Mouse (Mus musculus): Measurements from ENCODE around the gene Slc30a10. TPM values are rescaled to one million over a fixed set of nuclear protein-coding genes. Genes with fewer than 3 reads are reported as not detected.

Gene Slc30a10
- polyA plus RNA-seq, 1 experiment, result 10.1 TPM

GRCm38 (mm10) chr1:185430488-185430887 is 24.2 kb upstream of the Slc30a10 start:
- Histone ChIP-seq H3K27me3 (ENCODE audit: control insufficient read depth, insufficient read depth, low read length) (no peaks in the 10 kb centered on the region), H3K36me3 (ENCODE audit: control insufficient read depth, insufficient read depth, low read length) (peaks cover 16% of the 10 kb centered on the region), H3K27ac (ENCODE audit: insufficient read depth, low read depth, low read length) (no peak overlapping the region), H3K4me1 (ENCODE audit: control insufficient read depth, insufficient read depth, insufficient read length, low read length) (peaks cover 9% of the 10 kb centered on the region; the same call in 1 of the 2 replicates), H3K4me3 (ENCODE audit: low read depth, low read length) (no peak overlapping the region)
- TF ChIP-seq POLR2A (IDR thresholded peaks at IDR 0.05; ENCODE audit: low read depth, low read length), result no peak
- TF ChIP-seq CTCF (IDR thresholded peaks at IDR 0.05; ENCODE audit: extremely low read depth, insufficient read length, insufficient replicate concordance, low read depth, low read length), result no peak
- WGBS, result 96% methylated on average over 5 of the region's 5 CpGs

GRCm38 (mm10) chr1:185431245-185431997 is 23.2 kb upstream of the Slc30a10 start:
- TF ChIP-seq POLR2A (IDR thresholded peaks at IDR 0.05; ENCODE audit: low read depth, low read length) (no peak), CTCF (IDR thresholded peaks at IDR 0.05; ENCODE audit: extremely low read depth, insufficient read length, insufficient replicate concordance, low read depth, low read length) (no peak)
- H3K4me3 ChIP-seq (ENCODE audit: low read depth, low read length), result peak overlapping the region; percentile 62
- 26% methylated on average over 6 of the region's 6 CpGs for WGBS

GRCm38 (mm10) chr1:185431998-185432317 is 22.7 kb upstream of the Slc30a10 start:
- 35% methylated on average over 13 of the region's 13 CpGs for WGBS
- Histone ChIP-seq H3K4me3 (ENCODE audit: low read depth, low read length) (peak overlapping the region; percentile 62), H3K27me3 (ENCODE audit: control insufficient read depth, insufficient read depth, low read length) (no peaks in the 10 kb centered on the region), H3K36me3 (ENCODE audit: control insufficient read depth, insufficient read depth, low read length) (peaks cover 13% of the 10 kb centered on the region), H3K4me1 (ENCODE audit: control insufficient read depth, insufficient read depth, insufficient read length, low read length) (peaks cover 7% of the 10 kb centered on the region; the same call in 1 of the 2 replicates), H3K27ac (ENCODE audit: insufficient read depth, low read depth, low read length) (peak overlapping the region; percentile 86)
- TF ChIP-seq CTCF (IDR thresholded peaks at IDR 0.05; ENCODE audit: extremely low read depth, insufficient read length, insufficient replicate concordance, low read depth, low read length) (no peak), POLR2A (IDR thresholded peaks at IDR 0.05; ENCODE audit: low read depth, low read length) (peak; percentile 35; the same call in 1 of the 2 replicates)

More at GRCm38 (mm10) chr1:185431245-185431997, 23.2 kb upstream of the Slc30a10 start:
- Histone ChIP-seq H3K36me3 (ENCODE audit: control insufficient read depth, insufficient read depth, low read length) (peaks cover 16% of the 10 kb centered on the region), H3K4me1 (ENCODE audit: control insufficient read depth, insufficient read depth, insufficient read length, low read length) (peaks cover 7% of the 10 kb centered on the region; the same call in 1 of the 2 replicates), H3K27ac (ENCODE audit: insufficient read depth, low read depth, low read length) (peak overlapping the region; percentile 86), H3K27me3 (ENCODE audit: control insufficient read depth, insufficient read depth, low read length) (no peaks in the 10 kb centered on the region)

GRCm38 (mm10) chr1:185433112-185433511 is 21.5 kb upstream of the Slc30a10 start:
- peaks cover 7% of the 10 kb centered on the region; the same call in 1 of the 2 replicates for H3K4me1 ChIP-seq (ENCODE audit: control insufficient read depth, insufficient read depth, insufficient read length, low read length)
- H3K36me3 ChIP-seq (ENCODE audit: control insufficient read depth, insufficient read depth, low read length), result peaks cover 7% of the 10 kb centered on the region; the same call in 1 of the 2 replicates
- peak overlapping the region; percentile 34; the same call in 1 of the 2 replicates for H3K4me3 ChIP-seq (ENCODE audit: low read depth, low read length)
- WGBS, result 45% methylated on average over 6 of the region's 6 CpGs
- no peaks in the 10 kb centered on the region for H3K27me3 ChIP-seq (ENCODE audit: control insufficient read depth, insufficient read depth, low read length)
- no peak for TF ChIP-seq CTCF (IDR thresholded peaks at IDR 0.05; ENCODE audit: extremely low read depth, insufficient read length, insufficient replicate concordance, low read depth, low read length)
- no peak for TF ChIP-seq POLR2A (IDR thresholded peaks at IDR 0.05; ENCODE audit: low read depth, low read length)
- H3K27ac ChIP-seq (ENCODE audit: insufficient read depth, low read depth, low read length), result no peak overlapping the region

GRCm38 (mm10) chr1:185438841-185439580 is 15.6 kb upstream of the Slc30a10 start:
- H3K4me3 ChIP-seq (ENCODE audit: low read depth, low read length), result no peak overlapping the region
- TF ChIP-seq CTCF (IDR thresholded peaks at IDR 0.05; ENCODE audit: extremely low read depth, insufficient read length, insufficient replicate concordance, low read depth, low read length), result no peak; the same call in 1 of the 2 replicates
- no peak for TF ChIP-seq POLR2A (IDR thresholded peaks at IDR 0.05; ENCODE audit: low read depth, low read length)
- H3K27me3 ChIP-seq (ENCODE audit: control insufficient read depth, insufficient read depth, low read length), result no peaks in the 10 kb centered on the region
- WGBS, result 63% methylated on average over 9 of the region's 9 CpGs
- no peak overlapping the region for H3K27ac ChIP-seq (ENCODE audit: insufficient read depth, low read depth, low read length)
- H3K4me1 ChIP-seq (ENCODE audit: control insufficient read depth, insufficient read depth, insufficient read length, low read length), result no peaks in the 10 kb centered on the region
- no peaks in the 10 kb centered on the region for H3K36me3 ChIP-seq (ENCODE audit: control insufficient read depth, insufficient read depth, low read length)

GRCm38 (mm10) chr1:185441703-185442472 is 12.8 kb upstream of the Slc30a10 start:
- H3K27ac ChIP-seq (ENCODE audit: insufficient read depth, low read depth, low read length), result no peak overlapping the region
- no peaks in the 10 kb centered on the region for H3K27me3 ChIP-seq (ENCODE audit: control insufficient read depth, insufficient read depth, low read length)
- 83% methylated on average over 18 of the region's 18 CpGs for WGBS
- H3K4me1 ChIP-seq (ENCODE audit: control insufficient read depth, insufficient read depth, insufficient read length, low read length), result no peaks in the 10 kb centered on the region
- H3K36me3 ChIP-seq (ENCODE audit: control insufficient read depth, insufficient read depth, low read length), result no peaks in the 10 kb centered on the region
- no peak overlapping the region for H3K4me3 ChIP-seq (ENCODE audit: low read depth, low read length)
- TF ChIP-seq POLR2A (IDR thresholded peaks at IDR 0.05; ENCODE audit: low read depth, low read length) (no peak), CTCF (IDR thresholded peaks at IDR 0.05; ENCODE audit: extremely low read depth, insufficient read length, insufficient replicate concordance, low read depth, low read length) (no peak)

Measured in small intestine, adult 2 months (tissue).